Mouse (Mus musculus) spleen, postnatal 14 days (tissue): ENCODE measurements around the gene Psmb9.
"Not testable (repeated sequence)": the region's sequence is repeated elsewhere in the genome, so short reads cannot be mapped to it uniquely, and the experiment has no call there.

ENCODE experiments used
- DNase-seq, 2 experiments: peaks; one replicate each; pipeline ENCODE4 v3.0.0; 2021 to 2022; ENCODE audit warnings: low spot score in 2 of 2

Gene Psmb9

GRCm38 (mm10) chr17:34185526-34185925 lies 2.0 kb downstream of the Psmb9 start:
- no peak for DNase-seq

- no peak for DNase-seq
Observed at GRCm38 (mm10) chr17:34183564-34184219, 3.9 kb downstream of the Psmb9 start.

- DNase-seq = no peak
Observed at GRCm38 (mm10) chr17:34179913-34180859, 7.4 kb downstream of the Psmb9 start.

- DNase-seq = no peak
Observed at GRCm38 (mm10) chr17:34179019-34179418, 8.5 kb downstream of the Psmb9 start.

- no peak for DNase-seq
Observed at GRCm38 (mm10) chr17:34177179-34177578, 10.4 kb downstream of the Psmb9 start.

- no peak for DNase-seq
Observed at GRCm38 (mm10) chr17:34174075-34174474, 13.5 kb downstream of the Psmb9 start.

- DNase-seq = no peak
Observed at GRCm38 (mm10) chr17:34172528-34172927, 15.0 kb downstream of the Psmb9 start.

GRCm38 (mm10) chr17:34170877-34171498 lies 16.6 kb downstream of the Psmb9 start:
- peak; percentile 60 to 81 for DNase-seq

GRCm38 (mm10) chr17:34170487-34170876 lies 17.1 kb downstream of the Psmb9 start:
- no peak for DNase-seq

GRCm38 (mm10) chr17:34169279-34169678 lies 18.3 kb downstream of the Psmb9 start:
- no peak for DNase-seq

- no peak for DNase-seq
Observed at GRCm38 (mm10) chr17:34165033-34165730, 22.4 kb downstream of the Psmb9 start.

- DNase-seq = peak; percentile 30 to 52
Observed at GRCm38 (mm10) chr17:34164202-34164895, 23.2 kb downstream of the Psmb9 start.

GRCm38 (mm10) chr17:34155534-34155933 lies 32.0 kb downstream of the Psmb9 start:
- no peak for DNase-seq

- DNase-seq = no peak
Observed at GRCm38 (mm10) chr17:34152923-34153322, 34.6 kb downstream of the Psmb9 start, which contains the start of gene H2-DMb1. H2-DMb1 (plus strand) TSS chr17:34153072.

GRCm38 (mm10) chr17:34144960-34145371 lies 42.6 kb downstream of the Psmb9 start:
- DNase-seq = peak in 1 of 2 experiments; percentile 45

GRCm38 (mm10) chr17:34144221-34144620 lies 43.3 kb downstream of the Psmb9 start:
- not testable (repeated sequence) for DNase-seq

GRCm38 (mm10) chr17:34143461-34143860 lies 44.1 kb downstream of the Psmb9 start:
- DNase-seq = no peak

GRCm38 (mm10) chr17:34143033-34143432 lies 44.5 kb downstream of the Psmb9 start, which contains the start of gene H2-DMb2:
H2-DMb2 (plus strand) TSS chr17:34143307.
- peak; percentile 76 to 82 for DNase-seq

- DNase-seq = no peak
Observed at GRCm38 (mm10) chr17:34142456-34143010, 45.0 kb downstream of the Psmb9 start.

- no peak for DNase-seq
Observed at GRCm38 (mm10) chr17:34141448-34141847, 46.1 kb downstream of the Psmb9 start.

- DNase-seq = no peak
Observed at GRCm38 (mm10) chr17:34140240-34140639, 47.3 kb downstream of the Psmb9 start.
